Mouse (Mus musculus) testis, postnatal 10 days (tissue): ENCODE data around the gene Rdh19.
A peak's percentile ranks its signal among the peaks of the same experiment; 100 is the strongest.
"Not testable (repeated sequence)": the region's sequence is repeated elsewhere in the genome, so short reads cannot be mapped to it uniquely, and the experiment has no call there.

ENCODE experiments used
- DNase-seq: peaks from one replicate; pipeline ENCODE4 v3.0.0; 2021; ENCODE audit warnings: low spot score

The Rdh19 gene

DNA sequence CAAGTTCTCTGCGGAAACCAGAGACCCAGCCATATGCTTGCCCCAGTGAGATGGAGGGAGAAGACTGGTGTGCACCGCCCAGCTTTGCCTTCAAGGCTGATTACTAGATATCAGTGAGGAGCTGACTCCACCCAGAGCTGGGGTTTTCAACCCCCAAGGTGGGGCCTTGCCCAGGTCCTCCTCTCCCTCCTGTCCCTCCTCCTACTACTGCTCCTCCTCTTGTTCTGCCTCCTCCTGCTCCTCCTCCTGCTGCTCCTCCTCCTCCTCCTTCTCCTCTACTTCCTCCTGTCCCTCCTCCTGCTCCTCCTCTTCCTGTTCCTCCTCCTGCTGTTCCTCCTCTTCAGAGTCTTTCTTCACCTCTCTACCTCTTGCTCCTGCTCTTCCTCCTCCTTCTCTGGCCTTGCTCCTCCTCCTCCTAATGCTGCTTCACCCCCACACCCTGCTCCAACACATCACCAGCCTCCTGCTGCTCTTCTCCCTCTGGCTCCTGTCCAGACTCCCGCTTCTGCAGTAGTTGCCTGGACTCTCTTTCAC lies 29.5 kb downstream of the Rdh19 start:
- peak; percentile 52 for DNase-seq

DNA sequence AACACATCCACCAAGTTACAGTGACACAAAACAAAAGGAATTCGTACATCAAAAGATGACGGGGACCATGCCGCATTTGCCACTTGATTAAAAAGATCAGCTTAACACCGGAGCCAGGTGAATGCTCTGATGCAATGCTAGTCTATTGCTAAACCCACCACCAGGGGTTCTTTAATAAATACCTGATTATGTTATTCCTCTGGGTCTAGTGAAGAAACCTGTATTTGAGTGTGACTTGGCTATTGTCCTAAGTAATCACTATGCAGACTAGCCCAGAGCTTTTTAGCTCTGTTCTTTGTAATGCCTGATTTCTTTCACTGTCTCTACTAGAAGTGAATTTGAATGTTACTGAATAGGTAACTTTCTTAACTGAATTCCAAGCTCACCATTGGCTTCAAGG lies 31.3 kb downstream of the Rdh19 start:
- DNase-seq: no peak

DNA sequence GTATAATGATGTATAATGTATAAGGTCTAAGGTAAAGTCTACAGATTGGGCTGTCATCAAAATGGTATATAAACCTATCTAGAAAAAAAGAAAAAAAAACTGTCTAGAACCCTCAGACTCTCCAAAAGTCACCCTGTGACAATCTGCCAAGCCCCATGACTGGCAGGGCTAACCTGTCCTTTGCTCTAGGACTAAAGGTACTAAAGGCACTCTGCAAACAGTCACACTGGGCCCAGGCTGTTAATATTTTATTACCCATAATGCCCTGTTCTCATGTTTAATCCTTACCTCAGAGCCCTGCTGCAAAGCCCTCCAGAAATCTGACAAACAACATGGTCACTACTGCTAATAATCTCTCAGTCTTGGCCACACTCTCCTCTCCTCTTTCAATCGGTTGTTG lies 36.8 kb downstream of the Rdh19 start:
- no peak for DNase-seq

DNA sequence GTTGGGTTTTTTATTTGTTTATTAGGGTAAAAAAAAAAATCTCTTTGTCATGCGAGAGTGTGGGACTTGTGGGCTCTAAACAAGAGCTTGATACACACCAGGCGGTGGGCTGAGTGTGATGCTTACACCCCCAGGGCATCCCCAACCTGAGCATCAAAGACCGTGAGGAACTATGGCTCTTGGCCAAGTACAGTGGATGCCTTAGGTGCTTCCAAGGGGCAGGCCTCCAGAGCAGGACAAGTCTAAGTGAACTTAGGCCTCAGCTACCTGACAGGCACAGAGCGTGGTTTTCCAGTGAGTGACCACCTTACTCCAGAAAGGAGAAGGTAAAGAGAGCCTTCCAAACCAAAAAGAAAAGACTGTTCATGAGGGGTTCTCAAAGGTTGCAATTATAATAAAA lies 37.2 kb downstream of the Rdh19 start:
- DNase-seq: no peak

DNA sequence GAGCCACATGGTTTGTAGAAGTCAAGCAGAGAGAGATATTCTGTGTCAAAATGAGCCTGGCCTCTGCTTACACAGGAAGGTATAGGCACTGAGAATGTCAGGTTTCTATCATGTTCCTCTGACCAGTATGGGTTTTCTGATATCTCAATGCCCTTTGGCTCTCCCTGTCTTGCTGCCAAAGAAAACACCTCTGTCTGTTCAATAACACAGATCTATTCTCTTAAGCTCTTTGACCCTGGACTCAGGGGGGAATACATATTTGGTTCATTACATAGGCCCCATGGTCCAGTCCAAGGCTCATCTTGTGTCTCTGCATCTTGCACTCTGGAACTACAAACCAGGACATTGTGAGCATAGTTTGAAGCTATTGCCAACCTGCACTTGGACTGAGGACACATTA lies 38.9 kb downstream of the Rdh19 start, which contains the start of gene Rdh7:
Gene Rdh7, minus strand, starts transcription at position 213 of the 400 bp plus-strand sequence.
- DNase-seq: no peak

DNA sequence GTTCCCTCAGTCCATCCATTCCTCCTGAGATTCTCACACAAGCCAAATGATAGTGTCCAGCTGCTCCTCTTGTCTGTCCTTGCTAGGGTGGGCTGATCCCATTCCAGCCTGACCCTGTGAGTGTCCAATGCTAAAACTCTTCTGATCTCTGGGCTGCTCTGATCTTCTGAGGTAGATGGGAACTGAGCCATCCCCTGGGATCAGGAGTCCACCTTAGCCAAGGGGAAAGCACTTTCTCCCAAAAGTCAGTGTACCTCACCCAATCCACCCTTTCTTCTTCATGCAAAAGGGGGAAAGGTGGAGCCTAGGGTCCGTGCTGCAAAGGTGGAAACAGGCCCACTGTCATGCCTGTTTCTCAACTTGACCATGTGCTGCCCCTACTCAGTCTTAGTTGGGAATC lies 41.8 kb downstream of the Rdh19 start:
- DNase-seq: no peak

DNA sequence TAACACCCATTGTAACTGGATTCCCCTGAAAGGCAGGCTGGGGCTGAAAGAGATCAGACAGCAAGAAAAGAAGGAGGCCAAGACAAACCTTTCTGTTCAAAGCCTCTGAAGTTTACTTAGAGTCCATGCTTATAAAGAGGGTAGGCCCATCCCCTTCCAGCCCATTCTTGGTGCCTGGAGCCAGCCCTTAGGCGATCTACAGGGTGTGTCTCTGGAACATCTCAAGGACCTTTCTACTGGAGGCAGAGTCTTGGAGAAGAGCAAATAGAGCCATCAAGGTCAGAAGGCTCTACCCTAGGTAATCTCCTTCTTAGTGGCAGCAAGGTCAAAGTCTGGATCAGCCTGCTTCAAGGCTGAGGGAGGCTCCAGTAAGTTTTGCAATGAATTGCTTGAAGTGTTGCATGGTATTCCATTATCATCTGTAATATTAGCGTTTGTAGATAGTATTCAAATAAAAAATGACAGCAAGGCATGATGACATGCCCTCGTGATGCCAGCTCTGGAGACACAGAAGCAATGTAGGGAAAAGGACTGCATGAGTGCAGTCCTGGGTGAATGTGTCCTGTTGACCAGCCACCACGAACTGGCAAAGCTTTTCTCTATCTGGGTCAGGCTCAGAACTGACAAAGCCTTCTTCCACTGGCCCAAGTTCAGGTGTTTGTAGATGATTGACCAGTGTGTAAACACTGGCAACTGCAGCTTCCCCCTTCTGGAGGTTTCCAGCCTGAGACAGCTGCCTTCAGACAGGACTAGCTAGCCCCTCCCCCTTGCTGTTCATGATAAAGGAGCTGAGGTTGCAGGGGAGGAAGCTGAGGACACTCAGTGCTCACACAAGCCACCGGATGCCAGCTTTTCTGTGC lies 43.7 kb downstream of the Rdh19 start:
- DNase-seq: not testable (repeated sequence)

DNA sequence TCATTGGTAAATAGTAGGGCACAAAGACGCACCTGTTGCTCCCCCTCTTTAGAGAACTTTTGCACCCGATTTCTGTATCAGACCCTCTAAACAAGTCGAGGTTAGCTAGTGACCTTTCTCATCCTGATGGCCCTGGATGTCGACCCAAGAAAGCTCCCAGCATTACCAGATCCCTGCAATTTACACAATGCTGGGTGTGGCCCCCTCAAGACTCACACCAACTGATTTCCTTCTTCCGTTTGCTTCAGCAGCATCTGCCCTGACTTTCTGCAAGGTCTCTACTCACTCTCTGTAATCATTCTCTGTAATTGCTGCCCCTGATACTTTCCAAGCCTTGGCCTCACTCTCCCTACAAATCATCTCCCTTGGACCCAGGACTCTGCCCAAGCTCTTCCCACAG lies 47.0 kb downstream of the Rdh19 start:
- no peak for DNase-seq

DNA sequence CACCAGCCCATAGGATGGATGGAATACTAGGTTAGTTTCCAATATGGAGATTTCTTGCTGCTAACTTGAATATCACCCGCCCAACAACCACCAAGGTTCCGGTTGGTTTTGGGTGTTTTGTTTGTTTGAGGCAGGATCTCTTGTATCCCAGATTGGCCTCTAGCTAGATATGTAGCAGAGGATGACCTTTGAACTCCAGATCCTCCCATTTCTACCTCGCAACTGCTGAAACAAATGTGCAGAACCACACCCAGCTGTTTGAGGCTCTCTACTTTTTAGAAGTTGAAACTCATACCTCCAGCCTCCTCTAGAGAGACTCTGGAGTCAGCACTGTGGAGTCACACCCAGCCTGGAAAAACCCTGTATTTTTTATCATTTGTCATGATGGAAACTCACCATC lies 47.8 kb downstream of the Rdh19 start:
- DNase-seq: no peak

DNA sequence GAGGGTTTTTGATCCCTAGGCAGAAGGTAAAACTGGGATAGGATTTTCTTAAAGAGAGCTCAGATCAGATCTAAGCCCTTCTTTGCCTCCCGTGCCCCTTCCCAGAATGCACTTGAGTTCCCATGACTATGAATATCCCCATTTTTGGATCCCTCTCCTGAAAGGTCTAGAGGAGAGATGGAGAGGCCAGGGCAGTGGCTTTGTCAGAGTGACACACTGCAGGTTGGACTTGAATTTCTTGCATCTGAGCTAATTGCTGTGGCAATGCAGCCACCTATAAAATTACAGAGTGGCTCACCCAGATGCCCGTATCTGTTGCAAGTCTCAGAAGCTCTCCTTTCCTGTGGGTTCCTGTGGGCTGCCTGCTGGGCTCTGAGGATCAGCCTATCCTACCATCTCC lies 48.5 kb downstream of the Rdh19 start, which contains the start of gene Sdr9c7:
Gene Sdr9c7, plus strand, starts transcription at position 301 of the 400 bp plus-strand sequence.
- no peak for DNase-seq

DNA sequence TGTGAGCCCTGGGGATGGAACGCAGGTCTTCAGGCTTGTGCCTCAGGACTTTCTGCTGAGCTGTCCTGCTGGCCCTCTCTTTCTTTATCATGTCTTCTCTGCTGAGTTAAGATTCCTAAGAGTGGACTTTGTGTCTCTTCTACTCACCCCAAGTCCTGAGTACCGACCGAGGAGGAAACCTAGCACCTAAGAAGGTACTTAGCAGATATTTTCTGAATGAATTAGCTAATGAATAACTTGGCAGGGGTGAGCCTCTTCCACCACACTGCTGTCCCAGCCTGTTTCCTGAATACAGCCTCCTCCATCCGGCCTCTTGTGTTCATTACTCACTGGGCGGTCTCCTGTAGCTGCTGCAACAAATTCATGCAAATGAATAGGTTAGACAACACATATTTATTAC lies 50.1 kb downstream of the Rdh19 start:
- DNase-seq: no peak

DNA sequence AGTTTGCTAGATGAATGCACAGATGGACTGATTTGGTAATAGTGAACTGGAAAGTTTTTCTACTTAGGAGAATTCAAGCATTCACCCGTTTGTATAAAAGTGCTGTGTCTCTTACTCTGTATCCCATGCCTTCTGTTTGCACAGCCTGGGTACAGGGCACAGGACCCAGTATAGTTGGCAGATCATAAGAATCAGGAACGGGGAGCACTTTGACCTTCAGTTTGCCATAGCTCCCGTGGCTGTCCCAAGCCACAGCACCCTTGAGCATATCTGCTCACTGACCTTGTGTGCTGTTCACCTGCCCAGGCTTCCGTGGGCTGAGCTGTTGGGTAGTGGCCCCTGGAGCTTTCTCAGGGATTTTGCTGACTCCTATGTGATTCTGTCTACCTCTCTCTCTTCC lies 52.0 kb downstream of the Rdh19 start:
- no peak for DNase-seq

DNA sequence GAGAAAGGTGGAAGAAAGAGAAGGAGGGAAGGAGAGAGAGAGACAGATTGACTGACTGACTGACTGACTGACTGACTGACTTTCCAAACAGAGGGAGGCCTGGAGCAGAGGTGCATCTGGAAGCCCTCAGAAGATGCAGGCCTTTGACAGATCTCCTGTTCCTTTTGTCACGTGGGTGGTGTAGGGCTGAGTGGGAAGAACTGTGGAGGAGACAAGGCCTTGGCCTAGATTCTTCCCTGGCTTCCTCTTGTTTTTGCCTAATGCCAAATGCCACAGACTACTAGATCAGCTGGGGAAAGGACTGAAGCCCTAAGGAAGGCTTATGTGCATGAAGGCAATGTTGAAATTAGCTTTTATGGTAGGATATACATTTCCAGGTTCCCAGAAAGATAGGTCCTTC lies 53.4 kb downstream of the Rdh19 start:
- DNase-seq: no peak

DNA sequence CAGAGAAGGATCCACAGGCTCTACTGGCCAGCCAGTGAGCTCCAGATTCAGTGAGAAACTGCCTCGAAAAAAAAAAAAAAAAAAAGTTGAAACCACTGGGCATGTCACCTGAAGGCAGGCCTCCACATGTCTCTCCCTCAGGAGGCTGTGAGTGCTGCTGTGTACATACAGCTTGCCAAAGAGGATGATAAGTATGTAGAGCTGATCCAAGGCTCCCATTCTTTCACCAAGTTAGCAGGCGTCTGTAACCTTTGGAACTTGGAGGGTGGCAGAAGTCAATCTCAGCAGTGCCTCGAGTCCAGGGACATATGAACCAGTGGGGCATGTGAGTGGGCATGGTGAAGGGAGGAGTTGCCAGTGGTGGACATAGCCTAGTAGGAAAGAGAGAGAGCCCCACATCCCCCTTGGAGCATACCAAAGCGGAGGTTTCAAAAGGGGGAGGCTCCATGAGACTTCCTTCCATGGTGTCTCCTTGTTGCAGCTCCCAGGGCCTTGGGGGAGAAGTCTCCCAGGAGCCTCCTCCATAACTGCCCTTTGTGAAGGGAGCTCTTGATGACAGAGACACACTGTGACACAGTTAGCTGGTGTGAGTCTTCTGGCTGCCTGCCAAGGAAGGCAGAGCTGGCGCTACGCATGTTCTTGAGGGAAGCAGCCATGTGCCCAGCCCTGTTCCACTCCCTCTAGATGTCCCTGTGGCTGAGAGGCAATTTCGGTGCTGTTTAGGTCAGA lies 55.2 kb downstream of the Rdh19 start:
- DNase-seq: peak; percentile 76

DNA sequence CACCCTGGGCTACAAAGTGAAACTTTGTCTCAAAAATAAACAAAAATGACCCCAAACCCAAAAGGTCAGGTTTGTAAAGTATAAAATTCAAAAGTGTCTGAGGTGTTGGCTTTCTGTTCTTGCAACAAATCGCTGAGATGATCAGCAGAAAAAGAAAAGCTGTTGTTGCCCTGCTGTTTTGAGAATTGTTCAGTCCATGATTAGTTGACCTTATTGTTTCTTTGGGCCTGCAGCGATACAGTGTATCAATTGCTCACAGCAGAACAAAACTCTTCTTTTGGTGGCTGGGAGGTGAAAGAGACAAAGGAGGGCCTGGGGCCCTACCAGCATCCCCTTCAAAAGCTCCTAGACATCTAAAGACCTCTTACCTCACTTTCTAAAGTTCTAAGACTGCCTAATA lies 56.4 kb downstream of the Rdh19 start:
- no peak for DNase-seq

DNA sequence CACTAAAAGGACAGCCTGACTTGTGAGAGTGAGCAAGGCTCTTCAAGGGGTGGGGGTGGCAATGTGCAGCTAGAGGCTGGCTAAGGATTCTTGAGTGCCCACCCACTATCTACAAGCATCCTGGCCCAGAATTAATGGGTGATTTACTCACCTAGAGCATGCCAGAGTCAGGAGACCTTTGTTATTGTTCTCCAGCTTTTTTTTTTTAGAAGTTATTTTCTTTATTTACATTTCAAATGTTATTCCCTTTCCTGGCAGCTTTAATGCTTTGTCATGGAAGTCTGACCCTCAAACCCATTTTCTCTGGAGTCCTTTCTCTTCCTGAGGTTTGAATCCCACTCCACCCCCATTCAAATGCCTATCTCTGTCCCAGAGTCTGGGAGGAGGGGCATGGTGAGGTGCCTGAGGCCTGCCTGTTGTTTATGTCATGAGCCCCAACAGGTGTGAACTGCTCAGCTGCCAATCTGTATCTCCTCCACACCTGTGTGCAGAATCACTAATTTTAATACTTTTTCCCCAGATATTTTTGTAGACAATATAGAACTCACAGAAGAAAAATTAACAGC lies 57.7 kb downstream of the Rdh19 start:
- no peak for DNase-seq
